Mouse (Mus musculus) midbrain, embryonic 12.5 days (tissue): ENCODE data around the gene Lbx2. TPM values are rescaled to one million over a fixed set of nuclear protein-coding genes. Genes with fewer than 3 reads are reported as not detected.

Experiments used
- microRNA counts: library from miRNA; unstranded; fragments of <30 nt; microRNA quantifications from one replicate; lab custom pipeline; 2017
- microRNA-seq: library from miRNA; unstranded; fragments of <30 nt; microRNA quantifications from one replicate; pipeline ENCODE4, GENCODE M21; 2017
- polyA plus RNA-seq: library from polyadenylated mRNA; unstranded; fragments of >200 nt; fragmentation: Nextera tagmentation; extraction: Ambion mirVana; gene quantifications from 2 replicates; pipeline ENCODE4 v1.2.1, GENCODE M21; 2016

Gene Lbx2
- polyA plus RNA-seq, 1 experiment from 2014 or later = 0.45 TPM

MicroRNAs within 50 kb of the gene (microRNA counts, 519-probe panel; counts per million panel counts)
- not detected for microRNA mmu-miR-3470a+mmu-miR-3470b (lab: Ali Mortazavi, UCI)

Small RNA genes within 50 kb of the gene (microRNA-seq; reads per million reads assigned to microRNA genes)
- gene Mir3470a = not detected
- gene Mir7040 = not detected

Other genes starting within 250 kb of the Lbx2 start
- 6.4 and 7.4 TPM in 2 replicates for gene Sema4f, start 146.6 kb upstream of the Lbx2 start, polyA plus RNA-seq
- gene M1ap, start 139.5 kb upstream of the Lbx2 start, polyA plus RNA-seq = 0.09 and 0.12 TPM in 2 replicates
- gene Dok1, start 52.9 kb upstream of the Lbx2 start, polyA plus RNA-seq = 5.8 and 8.3 TPM in 2 replicates
- 11.0 and 14.7 TPM in 2 replicates for gene Loxl3, start 52.2 kb upstream of the Lbx2 start, polyA plus RNA-seq
- gene Aup1, start 31.8 kb upstream of the Lbx2 start, polyA plus RNA-seq = 150 and 159 TPM in 2 replicates
- gene Htra2, start 31.1 kb upstream of the Lbx2 start, polyA plus RNA-seq = 63.2 and 63.9 TPM in 2 replicates
- gene Dqx1, start 28.5 kb upstream of the Lbx2 start, polyA plus RNA-seq = 0.93 and 1.1 TPM in 2 replicates
- gene Tlx2, start 16.1 kb upstream of the Lbx2 start, polyA plus RNA-seq = not detected in 2 replicates
- gene Pcgf1, start 8.5 kb upstream of the Lbx2 start, polyA plus RNA-seq = 41.2 and 42.2 TPM in 2 replicates
- gene Ccdc142, start 15.2 kb downstream of the Lbx2 start, polyA plus RNA-seq = 4.7 and 5.0 TPM in 2 replicates
- 3.9 and 4.3 TPM in 2 replicates for gene Gm42688, start 15.2 kb downstream of the Lbx2 start, polyA plus RNA-seq
- gene Mrpl53, start 22.7 kb downstream of the Lbx2 start, polyA plus RNA-seq = 122 and 129 TPM in 2 replicates
- 34.9 and 42.6 TPM in 2 replicates for gene Mogs, start 29.1 kb downstream of the Lbx2 start, polyA plus RNA-seq
- gene Wbp1, start 35.2 kb downstream of the Lbx2 start, polyA plus RNA-seq = 210 and 223 TPM in 2 replicates
- gene Ino80b, start 39.1 kb downstream of the Lbx2 start, polyA plus RNA-seq = 18.4 and 19.4 TPM in 2 replicates
- gene Rtkn, start 49.1 kb downstream of the Lbx2 start, polyA plus RNA-seq = 31.9 and 39.5 TPM in 2 replicates
- 11.2 and 13.3 TPM in 2 replicates for gene Wdr54, start 70.0 kb downstream of the Lbx2 start, polyA plus RNA-seq
- 2.6 and 2.7 TPM in 2 replicates for gene 1700003E16Rik, start 70.0 kb downstream of the Lbx2 start, polyA plus RNA-seq
- gene Dctn1, start 79.6 kb downstream of the Lbx2 start, polyA plus RNA-seq = 148 and 156 TPM in 2 replicates
- gene Slc4a5, start 133.5 kb downstream of the Lbx2 start, polyA plus RNA-seq = 0.52 and 0.62 TPM in 2 replicates
- gene Mthfd2, start 239.5 kb downstream of the Lbx2 start, polyA plus RNA-seq = 33.0 and 37.3 TPM in 2 replicates
- 56.6 and 58.0 TPM in 2 replicates for gene Mob1a, start 239.6 kb downstream of the Lbx2 start, polyA plus RNA-seq